Mouse (Mus musculus) G1E (cell line): ENCODE results near the gene Dao. TPM values are rescaled to one million over a fixed set of nuclear protein-coding genes. Genes with fewer than 3 reads are reported as not detected.

Source experiments
- ATAC-seq: 2 replicates; pipeline ENCODE4 v1.8.0; 2016; ENCODE audit warnings: mild to moderate bottlenecking; ENCODE audit not compliant: insufficient number of reproducible peaks, poor library complexity, low FRiP score, severe bottlenecking; ENCODE audit errors: extremely low read depth
- DNase-seq: peaks from one replicate; pipeline ENCODE4 v3.0.0; 2012; ENCODE audit warnings: low spot score
- H3K27me3 ChIP-seq: 2 replicates; pipeline ENCODE4 v1.6.1; 2012; ENCODE audit warnings: mild to moderate bottlenecking, low read length, inconsistent platforms; ENCODE audit not compliant: insufficient read depth
- H3K36me3 ChIP-seq: replicated peaks from 2 replicates; pipeline ENCODE3; 2012; ENCODE audit warnings: mild to moderate bottlenecking, inconsistent platforms
- H3K4me1 ChIP-seq: 2 replicates; pipeline ENCODE4 v1.6.1; 2012; ENCODE audit warnings: low read depth, low read length, inconsistent platforms, mixed read lengths; ENCODE audit not compliant: insufficient read depth
- H3K4me3 ChIP-seq: 2 replicates; pipeline ENCODE4 v1.5.1; 2012; ENCODE audit warnings: low read depth, mild to moderate bottlenecking, inconsistent platforms, low read length, moderate library complexity, mixed read lengths
- H3K9me3 ChIP-seq: replicated peaks from 2 replicates; pipeline ENCODE4 v1.6.1; 2012; ENCODE audit warnings: inconsistent platforms
- CTCF ChIP-seq: IDR thresholded peaks from 2 replicates; pipeline ENCODE4 v1.5.1; 2012; ENCODE audit warnings: low read depth, low read length, inconsistent platforms, mixed read lengths
- GATA1 ChIP-seq: IDR thresholded peaks from 2 replicates; pipeline ENCODE4 v1.6.1; 2012; ENCODE audit warnings: borderline replicate concordance, low read length, inconsistent platforms, mixed read lengths
- GATA2 ChIP-seq: IDR thresholded peaks from 2 replicates; pipeline ENCODE4 v1.6.1; 2012; ENCODE audit warnings: low read depth, low read length, inconsistent platforms, borderline replicate concordance
- POLR2AphosphoS5 ChIP-seq: IDR thresholded peaks from 2 replicates; pipeline ENCODE4 v1.6.1; 2012; ENCODE audit warnings: low read depth, low read length, inconsistent platforms; ENCODE audit not compliant: insufficient replicate concordance
- TAL1 ChIP-seq: conservative IDR thresholded peaks from 2 replicates; pipeline ENCODE4 v1.6.1; 2012; ENCODE audit warnings: low read depth, low read length, inconsistent platforms, mixed read lengths
- polyA plus RNA-seq: library from polyadenylated mRNA; stranded (reverse); fragments of >175 nt; gene quantifications from 2 replicates; pipeline ENCODE4 v1.2.3, GENCODE M21; 2012
- total RNA-seq, 2 experiments: library from RNA; stranded (forward) in 1 of 2; stranded (reverse) in 1 of 2; fragments of 200-1000 nt in 1 of 2; fragments of >200 nt in 1 of 2; fragmentation: Nextera tagmentation in 1 of 2; gene quantifications; 2 replicates each; pipeline ENCODE4 v1.2.3; 2014 to 2017

Gene Dao
- total and polyA plus RNA-seq, 3 experiments: not detected

DNA sequence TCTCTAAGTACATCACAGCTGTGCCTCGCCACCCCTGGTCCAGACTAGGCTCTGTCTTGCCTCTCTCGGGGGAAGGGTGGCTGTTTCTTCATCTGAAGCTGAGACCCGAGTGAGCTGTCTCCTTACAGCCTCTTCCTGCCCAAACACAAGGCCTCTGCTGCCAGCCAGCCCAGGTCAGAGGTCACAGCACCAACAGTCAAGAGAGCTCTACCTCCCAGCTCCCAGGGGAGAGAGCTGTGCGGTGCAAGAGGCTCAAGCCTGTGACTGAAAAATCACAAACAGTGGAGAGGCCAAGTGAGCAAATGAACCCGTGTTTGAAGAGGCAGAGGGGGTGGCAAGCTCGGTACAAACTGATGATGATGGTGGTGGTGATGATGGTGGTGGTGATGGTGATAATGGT, 63.1 kb downstream of the Dao start:
- DNase-seq (no peak), ATAC-seq (no peak)
- no peak for TF ChIP-seq GATA2
- TF ChIP-seq POLR2AphosphoS5: no peak
- no peak for TF ChIP-seq TAL1
- no peak for TF ChIP-seq CTCF
- no peaks in the 10 kb centered on the region; the same call in 1 of the 2 replicates for H3K27me3 ChIP-seq
- H3K4me1 ChIP-seq: no peaks in the 10 kb centered on the region
- no peaks in the 10 kb centered on the region for H3K9me3 ChIP-seq
- H3K36me3 ChIP-seq: no peaks in the 10 kb centered on the region
- H3K4me3 ChIP-seq: no peak overlapping the region

DNA sequence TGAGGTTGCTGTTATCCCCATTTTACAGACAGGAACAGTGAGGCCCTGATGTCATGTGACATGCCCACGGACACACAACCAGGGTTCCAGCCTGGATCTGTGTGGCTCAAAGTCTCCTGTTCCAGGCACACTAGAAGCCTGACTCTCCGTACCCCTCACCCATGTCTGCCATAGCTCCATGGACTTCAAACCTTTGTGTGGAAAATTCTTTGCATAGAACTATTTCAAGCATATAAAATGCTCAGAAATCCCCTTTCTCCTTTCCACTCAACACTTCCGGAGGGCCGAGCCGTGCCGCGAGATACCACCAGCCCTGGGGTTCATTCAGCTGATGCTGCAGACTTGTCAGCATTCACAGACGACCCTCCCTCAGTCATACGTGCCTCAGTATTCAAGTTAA, 64.0 kb downstream of the Dao start:
- no peak for TF ChIP-seq TAL1
- no peak for TF ChIP-seq GATA1
- TF ChIP-seq GATA2: no peak
- Histone ChIP-seq H3K4me1 (no peaks in the 10 kb centered on the region), H3K27me3 (no peaks in the 10 kb centered on the region; the same call in 1 of the 2 replicates), H3K36me3 (no peaks in the 10 kb centered on the region), H3K4me3 (no peak overlapping the region), H3K9me3 (no peaks in the 10 kb centered on the region)
- ATAC-seq: no peak
- no peak for DNase-seq

DNA sequence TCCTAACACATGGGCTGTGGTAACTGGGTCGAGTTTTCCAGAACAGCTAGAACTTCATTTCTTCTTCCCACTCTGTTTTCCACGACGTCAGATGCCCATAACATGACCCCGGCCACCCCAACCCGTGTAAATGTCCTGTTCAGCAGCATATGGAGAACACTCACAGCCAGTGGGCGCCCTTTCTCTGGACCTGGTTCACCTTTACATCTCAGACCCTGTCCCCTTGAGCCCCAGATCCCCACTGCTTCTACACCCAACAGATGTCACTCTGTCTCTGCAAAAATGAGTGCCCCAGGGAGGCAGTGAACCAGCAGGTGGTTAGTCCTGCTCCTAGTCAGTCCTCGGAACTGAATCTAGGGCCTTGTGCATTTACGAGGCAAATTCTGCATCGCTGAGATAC, 64.5 kb downstream of the Dao start:
- DNase-seq (no peak), ATAC-seq (no peak)
- Histone ChIP-seq H3K9me3 (no peaks in the 10 kb centered on the region), H3K4me3 (no peak overlapping the region), H3K36me3 (no peaks in the 10 kb centered on the region), H3K4me1 (no peaks in the 10 kb centered on the region), H3K27me3 (no peaks in the 10 kb centered on the region; the same call in 1 of the 2 replicates)
- TF ChIP-seq GATA2 (no peak), GATA1 (no peak), POLR2AphosphoS5 (no peak), TAL1 (no peak), CTCF (no peak)

DNA sequence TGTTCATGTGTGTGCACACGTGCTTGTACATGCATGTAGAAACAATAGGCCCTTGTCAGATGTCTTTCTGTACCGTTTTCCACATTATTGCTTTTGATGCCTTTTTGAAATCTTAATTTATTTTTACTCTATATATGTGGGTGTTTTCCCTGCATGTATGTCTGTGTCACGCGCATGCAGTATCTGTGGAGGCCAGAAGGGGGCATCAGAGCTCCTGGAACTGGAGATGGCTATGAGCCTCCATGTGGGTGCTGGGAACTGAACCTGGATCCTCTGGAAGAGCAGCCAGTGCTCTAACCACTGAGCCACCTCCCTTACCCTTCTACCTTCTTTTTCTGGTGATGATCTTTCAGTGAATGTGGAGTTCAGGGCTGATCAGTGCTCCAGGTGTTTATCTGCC, 67.4 kb downstream of the Dao start:
- Histone ChIP-seq H3K36me3 (no peaks in the 10 kb centered on the region), H3K4me1 (no peaks in the 10 kb centered on the region), H3K4me3 (no peak overlapping the region), H3K9me3 (no peaks in the 10 kb centered on the region), H3K27me3 (peaks cover 3% of the 10 kb centered on the region; the same call in 1 of the 2 replicates)
- DNase-seq (no peak), ATAC-seq (no peak)
- no peak for TF ChIP-seq POLR2AphosphoS5
- no peak for TF ChIP-seq CTCF

DNA sequence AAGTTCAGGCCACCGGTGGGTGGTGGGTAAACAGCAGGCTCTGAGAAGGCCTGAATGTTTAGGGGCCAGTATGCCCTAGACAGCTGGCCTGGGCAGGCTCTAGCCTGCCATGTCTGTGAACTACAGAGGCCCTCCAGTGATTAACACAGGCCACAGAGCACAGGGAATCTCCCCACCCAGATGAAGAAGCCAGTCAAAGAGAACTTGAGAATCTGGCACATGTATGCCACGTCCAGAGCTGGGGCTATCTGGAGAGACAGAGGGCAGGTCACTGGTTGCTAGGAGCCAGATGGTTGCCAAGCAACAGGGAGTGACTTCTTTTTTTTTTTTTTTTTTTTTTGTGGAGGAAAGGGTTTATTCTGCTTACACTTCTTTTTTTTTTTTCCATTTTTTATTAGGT, 68.8 kb downstream of the Dao start:
- Histone ChIP-seq H3K9me3 (no peaks in the 10 kb centered on the region), H3K27me3 (peaks cover 5% of the 10 kb centered on the region; the same call in 1 of the 2 replicates), H3K4me1 (no peaks in the 10 kb centered on the region), H3K4me3 (no peak overlapping the region), H3K36me3 (no peaks in the 10 kb centered on the region)
- DNase-seq (no peak), ATAC-seq (no peak)
- TF ChIP-seq GATA1 (no peak), CTCF (no peak), POLR2AphosphoS5 (no peak), GATA2 (no peak), TAL1 (no peak)

Other genes with a start within 250 kb of the Dao start
- gene Sart3, start 231.2 kb upstream of the Dao start, total RNA-seq (2014; fragmentation: Nextera tagmentation): 18.6 and 19.0 TPM in 2 replicates
- gene Sart3, start 231.2 kb upstream of the Dao start, total RNA-seq (2017): 30.4 and 32.6 TPM in 2 replicates
- 45.6 and 52.6 TPM in 2 replicates for gene Sart3, start 231.2 kb upstream of the Dao start, polyA plus RNA-seq
- 44.2 and 46.2 TPM in 2 replicates for gene Iscu, start 231.0 kb upstream of the Dao start, total RNA-seq (2014; fragmentation: Nextera tagmentation)
- 76.9 and 93.6 TPM in 2 replicates for gene Iscu, start 231.0 kb upstream of the Dao start, total RNA-seq (2017)
- 39.5 and 50.7 TPM in 2 replicates for gene Iscu, start 231.0 kb upstream of the Dao start, polyA plus RNA-seq
- not detected in 2 replicates for gene Tmem119, start 203.2 kb upstream of the Dao start, total RNA-seq (2014; fragmentation: Nextera tagmentation)
- 0.12 and 0.27 TPM in 2 replicates for gene Tmem119, start 203.2 kb upstream of the Dao start, total RNA-seq (2017)
- 0.21 and 0.24 TPM in 2 replicates for gene Tmem119, start 203.2 kb upstream of the Dao start, polyA plus RNA-seq
- 12.7 and 13.9 TPM in 2 replicates for gene Selplg, start 171.1 kb upstream of the Dao start, total RNA-seq (2014; fragmentation: Nextera tagmentation)
- 8.5 and 10.7 TPM in 2 replicates for gene Selplg, start 171.1 kb upstream of the Dao start, total RNA-seq (2017)
- gene Selplg, start 171.1 kb upstream of the Dao start, polyA plus RNA-seq: 18.7 and 22.5 TPM in 2 replicates
- 77.5 and 83.7 TPM in 2 replicates for gene Coro1c, start 94.9 kb upstream of the Dao start, total RNA-seq (2014; fragmentation: Nextera tagmentation)
- 70.5 and 77.3 TPM in 2 replicates for gene Coro1c, start 94.9 kb upstream of the Dao start, total RNA-seq (2017)
- 56.6 and 59.1 TPM in 2 replicates for gene Coro1c, start 94.9 kb upstream of the Dao start, polyA plus RNA-seq
- gene Ssh1, start 9.8 kb upstream of the Dao start, total RNA-seq (2014; fragmentation: Nextera tagmentation): 18.0 and 28.4 TPM in 2 replicates
- 3.3 and 3.9 TPM in 2 replicates for gene Ssh1, start 9.8 kb upstream of the Dao start, total RNA-seq (2017)
- gene Ssh1, start 9.8 kb upstream of the Dao start, polyA plus RNA-seq: 12.4 and 13.8 TPM in 2 replicates
- gene Usp30, start 61.8 kb downstream of the Dao start, total RNA-seq (2014; fragmentation: Nextera tagmentation): 11.8 and 19.3 TPM in 2 replicates
- gene Usp30, start 61.8 kb downstream of the Dao start, total RNA-seq (2017): 7.6 and 9.0 TPM in 2 replicates
- 9.9 TPM in 2 replicates for gene Usp30, start 61.8 kb downstream of the Dao start, polyA plus RNA-seq
- gene Svop, start 87.9 kb downstream of the Dao start, total RNA-seq (2014; fragmentation: Nextera tagmentation): not detected in 2 replicates
- 0.05 and 0.06 TPM in 2 replicates for gene Svop, start 87.9 kb downstream of the Dao start, total RNA-seq (2017)
- gene Svop, start 87.9 kb downstream of the Dao start, polyA plus RNA-seq: not detected in 2 replicates
- 6.8 and 8.2 TPM in 2 replicates for gene Alkbh2, start 124.5 kb downstream of the Dao start, total RNA-seq (2014; fragmentation: Nextera tagmentation)
- 3.7 and 7.1 TPM in 2 replicates for gene Alkbh2, start 124.5 kb downstream of the Dao start, total RNA-seq (2017)
- gene Alkbh2, start 124.5 kb downstream of the Dao start, polyA plus RNA-seq: 19.0 and 20.5 TPM in 2 replicates
- 13.9 and 16.5 TPM in 2 replicates for gene Ung, start 126.7 kb downstream of the Dao start, total RNA-seq (2014; fragmentation: Nextera tagmentation)
- gene Ung, start 126.7 kb downstream of the Dao start, total RNA-seq (2017): 17.6 and 19.5 TPM in 2 replicates
- 87.8 and 89.3 TPM in 2 replicates for gene Ung, start 126.7 kb downstream of the Dao start, polyA plus RNA-seq
- gene Acacb, start 142.8 kb downstream of the Dao start, total RNA-seq (2014; fragmentation: Nextera tagmentation): 0.34 and 2.6 TPM in 2 replicates
- gene Acacb, start 142.8 kb downstream of the Dao start, total RNA-seq (2017): 0.35 and 0.76 TPM in 2 replicates
- gene Acacb, start 142.8 kb downstream of the Dao start, polyA plus RNA-seq: 0.43 and 0.55 TPM in 2 replicates